Mouse (Mus musculus) c-Kit-positive CD71-positive TER-119-negative erythroid progenitor cells, embryonic 14.5 days (primary cell): ENCODE measurements around the gene Gtf2f1.

Experiments
- DNase-seq: peaks from one replicate; pipeline ENCODE4 v3.0.0-alpha.2; 2013; ENCODE audit warnings: low read depth

The Gtf2f1 gene

DNA sequence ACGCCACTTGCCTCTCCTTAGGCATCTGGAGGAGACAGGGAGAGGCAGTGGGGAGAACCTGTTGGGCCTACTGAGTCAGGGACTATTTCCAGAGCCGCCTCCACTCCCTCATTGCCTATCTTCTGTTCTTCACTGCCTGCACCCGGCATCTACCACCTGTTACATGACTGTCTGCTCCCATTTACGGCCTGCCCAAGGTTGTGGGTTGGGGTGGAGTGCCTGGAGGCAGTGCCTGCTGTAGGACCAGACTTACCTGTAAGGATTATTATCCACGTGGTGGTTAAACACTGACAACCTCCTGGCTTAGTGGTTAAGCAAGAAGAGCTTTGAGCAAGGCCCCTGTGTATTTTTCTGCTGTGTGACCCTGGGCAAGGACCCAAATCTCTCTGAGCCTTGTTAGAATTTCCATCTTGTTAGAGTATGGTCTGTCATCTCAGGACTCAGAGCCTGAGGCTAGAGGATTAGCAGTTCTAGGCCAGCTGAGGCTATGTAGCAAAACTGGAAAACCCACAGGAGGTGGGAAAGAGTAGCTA, 36.3 kb downstream of the Gtf2f1 start:
- DNase-seq = no peak

- no peak for DNase-seq
Observed at GRCm38 (mm10) chr17:56973956-56974707, 37.0 kb downstream of the Gtf2f1 start.

GRCm38 (mm10) chr17:56970081-56970480, 41.0 kb downstream of the Gtf2f1 start:
- DNase-seq = no peak

GRCm38 (mm10) chr17:56969321-56969720, 41.8 kb downstream of the Gtf2f1 start:
- DNase-seq = no peak

GRCm38 (mm10) chr17:56963646-56964045, 47.4 kb downstream of the Gtf2f1 start:
- no peak for DNase-seq

- DNase-seq = no peak
Observed at GRCm38 (mm10) chr17:56962642-56963405, 48.3 kb downstream of the Gtf2f1 start.

DNA sequence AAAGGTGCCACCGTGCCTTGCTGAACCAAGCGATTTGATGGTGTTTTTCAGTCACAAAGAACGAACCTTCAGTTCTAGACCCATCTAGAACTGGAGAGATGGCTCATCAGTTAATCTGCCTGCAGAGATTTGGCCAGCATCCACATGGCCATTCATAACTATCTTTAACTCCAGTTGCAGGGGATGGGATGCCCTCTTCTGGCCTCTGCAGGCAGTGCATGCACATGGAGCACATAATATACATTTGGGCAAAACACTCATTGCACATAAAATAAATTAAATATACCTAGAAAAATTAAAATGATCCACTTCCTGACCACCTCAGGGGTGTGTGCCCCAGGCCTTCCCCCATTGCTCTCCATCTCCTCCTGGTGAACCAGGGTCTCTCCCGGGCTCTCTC, 49.2 kb downstream of the Gtf2f1 start:
- no peak for DNase-seq

DNA sequence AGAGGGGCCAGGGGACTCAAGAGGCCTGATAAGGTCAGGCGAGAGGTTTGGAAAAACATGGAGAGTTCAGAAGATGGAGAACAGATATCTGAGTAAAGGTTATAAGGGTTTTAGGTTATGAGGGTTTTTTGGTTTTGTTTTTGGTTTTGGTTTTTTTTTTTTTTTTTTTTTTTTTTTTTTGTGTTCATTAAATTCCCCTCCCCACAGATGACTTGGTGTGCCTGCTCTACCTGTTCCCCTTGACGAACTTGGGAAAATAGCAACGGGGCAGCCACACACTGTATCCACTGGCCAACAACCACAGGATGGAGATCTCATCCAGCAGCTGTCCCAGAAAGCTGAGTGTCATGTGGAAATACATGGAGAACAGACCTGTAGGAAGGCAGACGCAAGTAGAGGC, 52.4 kb downstream of the Gtf2f1 start:
- DNase-seq = no peak

DNA sequence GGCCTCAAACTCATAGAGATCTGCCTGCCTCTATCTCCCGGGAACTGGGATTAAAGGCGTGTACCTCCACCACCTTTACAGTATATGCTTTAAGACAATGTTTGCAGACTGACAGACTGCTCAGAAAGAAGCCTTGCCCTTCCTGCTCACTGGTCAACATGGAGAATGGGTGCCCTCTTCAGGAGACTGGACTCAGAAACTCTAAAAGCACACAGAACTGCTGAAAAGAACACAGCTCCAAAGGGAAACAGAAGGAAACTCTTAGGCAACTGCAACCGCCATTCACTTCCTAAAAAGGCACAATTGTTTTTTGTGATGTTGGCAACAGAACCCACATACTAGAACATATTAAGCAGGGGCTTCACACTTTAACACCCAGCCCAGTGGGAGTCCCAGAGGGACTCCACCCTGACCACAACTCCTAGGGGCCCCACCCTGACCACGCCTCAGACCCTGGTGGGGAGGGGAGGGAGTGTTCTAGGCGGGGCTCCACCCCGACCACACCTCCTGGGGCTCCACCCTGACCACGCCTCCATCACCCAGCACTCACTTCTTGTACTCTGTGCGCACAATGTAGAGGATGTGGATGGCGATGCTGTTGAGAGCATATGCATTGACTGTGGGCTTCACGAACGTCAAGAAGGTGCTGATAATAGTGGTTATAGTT, 53.2 kb downstream of the Gtf2f1 start:
- DNase-seq = peak; percentile 68

- DNase-seq = no peak
Observed at GRCm38 (mm10) chr17:56954871-56955270, 56.2 kb downstream of the Gtf2f1 start.
